Comparison of ENCODE assay signal across 9 mouse cellular contexts in the genomic region with DNA sequence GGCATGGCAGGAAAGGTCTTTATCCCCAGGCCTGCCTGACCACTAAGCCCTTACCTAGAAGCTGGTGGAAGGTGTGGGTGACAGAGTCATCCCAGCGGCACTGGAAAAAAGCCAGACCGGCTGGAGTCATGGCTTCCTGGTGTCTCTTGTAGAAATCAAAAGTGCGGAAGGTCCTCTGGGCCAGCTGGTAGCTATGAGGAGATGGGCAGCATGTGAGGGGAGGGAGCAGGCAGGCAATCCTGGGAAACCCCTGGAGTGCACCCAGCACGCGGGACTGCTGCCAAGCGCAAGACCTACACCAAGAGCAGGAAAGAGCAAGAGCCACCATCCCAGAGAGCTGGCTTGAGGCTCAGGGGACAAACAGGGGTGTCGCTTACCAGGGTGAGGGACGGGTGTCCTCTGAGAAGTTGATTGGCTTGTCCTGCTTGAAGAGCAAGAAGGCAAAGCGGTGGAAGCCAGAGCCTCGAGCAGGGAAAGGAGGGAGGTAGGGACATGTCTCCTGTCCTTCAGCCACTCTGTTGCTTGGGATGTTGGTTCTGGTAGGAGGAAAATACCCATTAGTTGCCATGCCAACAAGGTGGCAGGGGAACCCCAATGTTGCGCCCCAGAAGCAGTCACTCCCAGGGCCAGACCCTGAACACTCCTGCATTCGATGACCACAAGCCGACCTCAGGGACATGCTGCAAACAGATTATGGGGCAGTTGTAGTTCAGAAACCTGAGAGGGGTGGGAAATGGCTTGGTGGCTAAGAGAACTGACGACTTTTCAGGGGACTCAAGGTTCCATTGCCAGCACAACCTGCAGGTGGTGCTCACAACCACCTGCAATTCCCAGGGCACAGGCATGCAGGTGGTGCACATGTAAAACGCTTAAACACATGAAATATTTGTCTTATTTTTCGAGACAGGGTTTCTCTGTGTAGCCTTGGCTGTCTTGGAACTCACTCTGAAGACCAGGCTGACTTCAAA. TPM values are rescaled to one million over a fixed set of nuclear protein-coding genes. Genes with fewer than 3 reads are reported as not detected.
A peak's percentile ranks its signal among the peaks of the same experiment; 100 is the strongest.
DNase-seq lines count a peak whose midpoint lies in the region; ATAC-seq and TF ChIP-seq lines count a peak whose summit lies in the region.
"Had no signal": no experiment of that assay in that cellular context is flagged by ENCODE, and none has a peak within 500 bp of the region (broad histone marks: within the 10 kb centered on the region; RNA-seq: fewer than 3 reads in every experiment).

No protein-coding gene starts in this region.

- no peak for TF ChIP-seq POLR2A in kidney, adult 2 months (IDR thresholded peaks at IDR 0.05; ENCODE audit: low read depth, low read length)

- DNase-seq in adrenal gland, adult 2 months: peak; percentile 66
- no peak for DNase-seq in adrenal gland, adult 8-10 months
- no peak for DNase-seq in limb, embryonic 10.5 days (ENCODE audit: low spot score)
- peak; percentile 53 for DNase-seq in MN1 (ENCODE audit: low spot score)
- peak; percentile 56 for DNase-seq in kidney, adult 2 months
- DNase-seq in retina, embryonic 14.5 days (ENCODE audit: low spot score): no peak

- no peak overlapping the region for H3K4me3 ChIP-seq in limb, embryonic 15.5 days
- H3K4me3 ChIP-seq in limb, embryonic 10.5 days: no peak overlapping the region
- H3K4me3 ChIP-seq in kidney, adult 2 months (ENCODE audit: insufficient read depth, low read depth, low read length): no peak overlapping the region

- TF ChIP-seq CTCF in kidney, adult 2 months (conservative IDR thresholded peaks at IDR 0.05; ENCODE audit: insufficient read depth, insufficient read length, low read depth, low read length): peak; percentile 58; the same call in 1 of the 2 replicates

- peak overlapping the region; percentile 43 for H3K27ac ChIP-seq in limb, embryonic 15.5 days
- no peak overlapping the region; the same call in 1 of the 2 replicates for H3K27ac ChIP-seq in limb, embryonic 10.5 days
- no peak overlapping the region for H3K27ac ChIP-seq in kidney, adult 2 months (ENCODE audit: insufficient read depth, low read depth, low read length)

- WGBS in limb, embryonic 15.5 days: 70% methylated on average over 16 of the region's 16 CpGs
- 80% methylated on average over 16 of the region's 16 CpGs for WGBS in limb, embryonic 10.5 days
- 67% methylated on average over 16 of the region's 16 CpGs for WGBS in kidney, adult 2 months

- peaks cover 43% of the 10 kb centered on the region for H3K36me3 ChIP-seq in limb, embryonic 15.5 days
- peaks cover 60% of the 10 kb centered on the region for H3K36me3 ChIP-seq in limb, embryonic 10.5 days
- no peaks in the 10 kb centered on the region for H3K36me3 ChIP-seq in kidney, adult 2 months (ENCODE audit: control insufficient read depth, insufficient read depth, low read length)

- H3K9ac ChIP-seq in limb, embryonic 15.5 days: no peak overlapping the region

- no peak for ATAC-seq in limb, embryonic 15.5 days (ENCODE audit: insufficient number of reproducible peaks, low FRiP score, low TSS enrichment, low read depth)
- no peak for ATAC-seq in inflammation-experienced regulatory T-cells, adult 6 months
- ATAC-seq: forebrain, embryonic 16.5 days had no signal

- H3K27me3 ChIP-seq in limb, embryonic 15.5 days: no peaks in the 10 kb centered on the region
- H3K27me3 ChIP-seq in limb, embryonic 10.5 days (ENCODE audit: low read depth, poor library complexity, severe bottlenecking): peaks cover 9% of the 10 kb centered on the region; the same call in 1 of the 2 replicates
- H3K27me3 ChIP-seq in kidney, adult 2 months (replicated peaks; ENCODE audit: control insufficient read depth, insufficient read depth, low read length): no peaks in the 10 kb centered on the region

- peaks cover 57% of the 10 kb centered on the region for H3K4me1 ChIP-seq in limb, embryonic 15.5 days
- peaks cover 48% of the 10 kb centered on the region for H3K4me1 ChIP-seq in limb, embryonic 10.5 days
- H3K4me1 ChIP-seq in kidney, adult 2 months (ENCODE audit: control insufficient read depth, insufficient read depth, low read length): peaks cover 19% of the 10 kb centered on the region

- H3K4me2 ChIP-seq in limb, embryonic 15.5 days: no peak overlapping the region

- H3K9me3 ChIP-seq in limb, embryonic 15.5 days: no peaks in the 10 kb centered on the region
- H3K9me3 ChIP-seq in limb, embryonic 10.5 days (replicated peaks): no peaks in the 10 kb centered on the region

RNA-seq across cellular contexts. Expression of gene Trim65, which starts 1.7 kb away (rescaled TPM):
- 10 to 100 TPM in 1 of 2 experiments, 1 to 10 TPM in 1; 9.5 to 11.8 TPM for total RNA-seq in adrenal gland, adult 2 months (2021)
- polyA plus RNA-seq in adrenal gland, adult 2 months (2012; rRNA removed): 15.9 and 16.0 TPM in 2 replicates
- 10 to 100 TPM in 3 of 4 experiments, 1 to 10 TPM in 1; 9.6 to 13.7 (median 13.1) TPM for total RNA-seq in adrenal gland, adult 8-10 months (2022)
- 4.1 and 4.5 TPM in 2 replicates for polyA plus RNA-seq in limb, embryonic 15.5 days (2015; fragmentation: Nextera tagmentation; extraction: Ambion mirVana)
- 1.9 and 2.1 TPM in 2 replicates for polyA plus RNA-seq in limb, embryonic 10.5 days (2016; fragmentation: Nextera tagmentation; extraction: Ambion mirVana)
- polyA plus RNA-seq in kidney, adult 2 months (2012; rRNA removed): 9.5 and 9.6 TPM in 2 replicates
- polyA plus RNA-seq in inflammation-experienced regulatory T-cells, adult 6 months (2017; shearing (Covaris generic)): 10 to 100 TPM in 2 of 3 experiments, 1 to 10 TPM in 1; 9.5 to 13.3 (median 11.4) TPM

RNA-seq across cellular contexts. Expression of gene Trim47, which starts 5.6 kb away (rescaled TPM):
- total RNA-seq in adrenal gland, adult 2 months (2021): 10 to 100 TPM; 10.3 to 17.9 TPM
- 49.1 and 68.9 TPM in 2 replicates for polyA plus RNA-seq in adrenal gland, adult 2 months (2012; rRNA removed)
- 10 to 100 TPM; 11.1 to 20.4 (median 16.4) TPM for total RNA-seq in adrenal gland, adult 8-10 months (2022)
- 31.2 and 42.4 TPM in 2 replicates for polyA plus RNA-seq in limb, embryonic 15.5 days (2015; fragmentation: Nextera tagmentation; extraction: Ambion mirVana)
- polyA plus RNA-seq in limb, embryonic 10.5 days (2016; fragmentation: Nextera tagmentation; extraction: Ambion mirVana): 3.2 and 4.9 TPM in 2 replicates
- 34.9 and 39.6 TPM in 2 replicates for polyA plus RNA-seq in kidney, adult 2 months (2012; rRNA removed)
- under 1 TPM in 1 of 3 experiments, not detected in 2; 0.39 TPM for polyA plus RNA-seq in inflammation-experienced regulatory T-cells, adult 6 months (2017; shearing (Covaris generic))

RNA-seq across cellular contexts. Expression of gene Mrpl38, which starts 6.0 kb away (rescaled TPM):
- total RNA-seq in adrenal gland, adult 2 months (2021): 100 to 1,000 TPM; 102 to 108 TPM
- polyA plus RNA-seq in adrenal gland, adult 2 months (2012; rRNA removed): 134 and 167 TPM in 2 replicates
- total RNA-seq in adrenal gland, adult 8-10 months (2022): 100 to 1,000 TPM in 3 of 4 experiments, 10 to 100 TPM in 1; 97.5 to 112 (median 107) TPM
- polyA plus RNA-seq in limb, embryonic 15.5 days (2015; fragmentation: Nextera tagmentation; extraction: Ambion mirVana): 83.9 and 85.5 TPM in 2 replicates
- polyA plus RNA-seq in limb, embryonic 10.5 days (2016; fragmentation: Nextera tagmentation; extraction: Ambion mirVana): 116 and 118 TPM in 2 replicates
- polyA plus RNA-seq in kidney, adult 2 months (2012; rRNA removed): 69.9 and 70.7 TPM in 2 replicates
- polyA plus RNA-seq in inflammation-experienced regulatory T-cells, adult 6 months (2017; shearing (Covaris generic)): 10 to 100 TPM; 14.3 to 30.6 (median 28.0) TPM

RNA-seq across cellular contexts. Expression of gene Fbf1, which starts 35.3 kb away (rescaled TPM):
- 10 to 100 TPM; 30.4 to 37.8 TPM for total RNA-seq in adrenal gland, adult 2 months (2021)
- polyA plus RNA-seq in adrenal gland, adult 2 months (2012; rRNA removed): 19.5 and 21.4 TPM in 2 replicates
- 10 to 100 TPM; 47.7 to 69.4 (median 52.4) TPM for total RNA-seq in adrenal gland, adult 8-10 months (2022)
- 36.4 and 38.3 TPM in 2 replicates for polyA plus RNA-seq in limb, embryonic 15.5 days (2015; fragmentation: Nextera tagmentation; extraction: Ambion mirVana)
- polyA plus RNA-seq in limb, embryonic 10.5 days (2016; fragmentation: Nextera tagmentation; extraction: Ambion mirVana): 51.7 and 56.8 TPM in 2 replicates
- 24.0 TPM in 2 replicates for polyA plus RNA-seq in kidney, adult 2 months (2012; rRNA removed)
- polyA plus RNA-seq in inflammation-experienced regulatory T-cells, adult 6 months (2017; shearing (Covaris generic)): 1 to 10 TPM; 3.2 to 3.5 (median 3.3) TPM

RNA-seq across cellular contexts. Expression of gene Wbp2, which starts 45.9 kb away (rescaled TPM):
- total RNA-seq in adrenal gland, adult 2 months (2021): 100 to 1,000 TPM; 165 to 185 TPM
- polyA plus RNA-seq in adrenal gland, adult 2 months (2012; rRNA removed): 517 and 528 TPM in 2 replicates
- 100 to 1,000 TPM; 194 to 199 (median 196) TPM for total RNA-seq in adrenal gland, adult 8-10 months (2022)
- polyA plus RNA-seq in limb, embryonic 15.5 days (2015; fragmentation: Nextera tagmentation; extraction: Ambion mirVana): 61.6 and 75.5 TPM in 2 replicates
- 54.8 and 56.9 TPM in 2 replicates for polyA plus RNA-seq in limb, embryonic 10.5 days (2016; fragmentation: Nextera tagmentation; extraction: Ambion mirVana)
- polyA plus RNA-seq in kidney, adult 2 months (2012; rRNA removed): 391 and 392 TPM in 2 replicates
- 100 to 1,000 TPM; 153 to 156 (median 154) TPM for polyA plus RNA-seq in inflammation-experienced regulatory T-cells, adult 6 months (2017; shearing (Covaris generic))

Comparison
In these comparisons a context has a peak if more than half of its experiments do, and no peak if none do; other contexts are left out.
1. DNase-seq: peak in adrenal gland, adult 2 months (single experiment), MN1 (single experiment) and kidney, adult 2 months (single experiment); none in adrenal gland, adult 8-10 months (single experiment), limb, embryonic 10.5 days (single experiment) and retina, embryonic 14.5 days (single experiment).